Mouse (Mus musculus) heart, embryonic 12.5 days (tissue): ENCODE data around the gene Amy2a2. TPM values are rescaled to one million over a fixed set of nuclear protein-coding genes. Genes with fewer than 3 reads are reported as not detected.
"Not testable (repeated sequence)": the region's sequence is repeated elsewhere in the genome, so short reads cannot be mapped to it uniquely, and the experiment has no call there.

Source experiments
- ATAC-seq: fragments of 200-750 bp; cut with Nextera tagmentation; 2 replicates; pipeline ENCODE4 v1.8.0; 2017; ENCODE audit warnings: moderate TSS enrichment, moderate library complexity; ENCODE audit not compliant: insufficient number of reproducible peaks, low FRiP score
- H3K27ac ChIP-seq: fragments of 300-500 bp; sonication (generic); 2 replicates; pipeline ENCODE4 v1.5.1; 2016; ENCODE audit warnings: mild to moderate bottlenecking, moderate library complexity; ENCODE audit not compliant: poor library complexity, severe bottlenecking
- H3K27me3 ChIP-seq: fragments of 300-500 bp; sonication (generic); replicated peaks from 2 replicates; pipeline ENCODE4 v1.6.1; 2016; ENCODE audit warnings: mild to moderate bottlenecking, moderate library complexity
- H3K36me3 ChIP-seq: fragments of 300-500 bp; sonication (generic); 2 replicates; pipeline ENCODE4 v1.6.1; 2016; ENCODE audit warnings: mild to moderate bottlenecking, moderate library complexity
- H3K4me1 ChIP-seq: fragments of 300-500 bp; sonication (generic); replicated peaks from 2 replicates; pipeline ENCODE4 v1.6.1; 2016; ENCODE audit warnings: mild to moderate bottlenecking
- H3K4me2 ChIP-seq: fragments of 300-500 bp; sonication (generic); 2 replicates; pipeline ENCODE4 v1.6.1; 2016; ENCODE audit warnings: mild to moderate bottlenecking, moderate library complexity
- H3K4me3 ChIP-seq: fragments of 300-500 bp; sonication (generic); 2 replicates; pipeline ENCODE4 v1.5.1; 2016; ENCODE audit warnings: mild to moderate bottlenecking
- H3K9ac ChIP-seq: fragments of 300-500 bp; sonication (generic); 2 replicates; pipeline ENCODE4 v1.6.1; 2016; ENCODE audit warnings: mild to moderate bottlenecking, moderate library complexity
- H3K9me3 ChIP-seq: fragments of 300-500 bp; sonication (generic); replicated peaks from 2 replicates; pipeline ENCODE4 v1.6.1; 2016; ENCODE audit warnings: mild to moderate bottlenecking, moderate library complexity
- WGBS: fragments of 180-500 bp; shearing (Covaris S2); methylation state at CpG from one replicate; pipeline ENCODE4 v1.1.7; 2016; 5-methylcytosine and 5-hydroxymethylcytosine counted together
- polyA plus RNA-seq: library from polyadenylated mRNA; unstranded; fragments of >200 nt; fragmentation: Nextera tagmentation; extraction: Ambion mirVana; gene quantifications from 2 replicates; pipeline ENCODE4 v1.2.1, GENCODE M21; 2016

Amy2a2 gene
- not detected in 2 replicates for polyA plus RNA-seq

DNA sequence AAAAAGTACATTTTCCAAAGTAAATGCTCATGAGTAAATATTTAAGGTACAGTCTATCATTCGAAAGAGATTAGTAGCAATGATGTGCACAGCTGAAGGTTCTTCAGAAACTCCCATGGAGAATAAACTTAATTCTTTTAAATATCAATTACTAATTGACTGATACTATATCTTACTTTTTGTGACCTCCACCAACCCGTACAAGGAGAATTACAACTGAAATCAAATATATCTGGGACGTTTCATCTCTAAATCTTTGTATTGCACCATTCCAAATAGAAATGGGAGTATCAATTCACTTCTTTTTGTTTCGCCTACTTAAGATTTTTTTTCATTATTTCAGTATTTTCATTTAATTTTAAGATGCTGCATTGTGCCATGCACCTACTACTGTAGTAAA lies at the start of gene Amy2a2:
TSS of gene Amy2a2 (minus strand) at position 101 of the 400 bp plus-strand sequence.
- not testable (repeated sequence) for H3K4me1 ChIP-seq, H3K4me3 ChIP-seq, H3K9ac ChIP-seq, H3K36me3 ChIP-seq, H3K27me3 ChIP-seq, ATAC-seq, H3K4me2 ChIP-seq, H3K27ac ChIP-seq, H3K9me3 ChIP-seq
- no CpG with 5 or more reads among the region's 4 CpGs for WGBS

GRCm38 (mm10) chr3:113345484-113345883 lies 11.0 kb downstream of the Amy2a2 start:
- not testable (repeated sequence) for H3K9me3 ChIP-seq, H3K4me3 ChIP-seq, H3K4me2 ChIP-seq, H3K27ac ChIP-seq, H3K27me3 ChIP-seq, H3K36me3 ChIP-seq, H3K4me1 ChIP-seq, H3K9ac ChIP-seq
- 0 out of 2 replicates have a peak, but pooled peaks have one; percentile 29 for ATAC-seq

DNA sequence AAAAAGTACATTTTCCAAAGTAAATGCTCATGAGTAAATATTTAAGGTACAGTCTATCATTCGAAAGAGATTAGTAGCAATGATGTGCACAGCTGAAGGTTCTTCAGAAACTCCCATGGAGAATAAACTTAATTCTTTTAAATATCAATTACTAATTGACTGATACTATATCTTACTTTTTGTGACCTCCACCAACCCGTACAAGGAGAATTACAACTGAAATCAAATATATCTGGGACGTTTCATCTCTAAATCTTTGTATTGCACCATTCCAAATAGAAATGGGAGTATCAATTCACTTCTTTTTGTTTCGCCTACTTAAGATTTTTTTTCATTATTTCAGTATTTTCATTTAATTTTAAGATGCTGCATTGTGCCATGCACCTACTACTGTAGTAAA lies 32.5 kb downstream of the Amy2a2 start, which contains the start of gene Amy2a3:
TSS of gene Amy2a3 (minus strand) at position 101 of the 400 bp plus-strand sequence.
- not testable (repeated sequence) for H3K27ac ChIP-seq, H3K36me3 ChIP-seq, ATAC-seq, H3K9ac ChIP-seq, H3K9me3 ChIP-seq, H3K4me2 ChIP-seq, H3K4me3 ChIP-seq, H3K4me1 ChIP-seq, H3K27me3 ChIP-seq
- no CpG with 5 or more reads among the region's 4 CpGs for WGBS

GRCm38 (mm10) chr3:113312937-113313336 lies 43.5 kb downstream of the Amy2a2 start:
- not testable (repeated sequence) for ATAC-seq, H3K4me2 ChIP-seq, H3K4me3 ChIP-seq, H3K27ac ChIP-seq, H3K4me1 ChIP-seq, H3K9ac ChIP-seq, H3K36me3 ChIP-seq, H3K27me3 ChIP-seq, H3K9me3 ChIP-seq
- WGBS, result no CpG with 5 or more reads among the region's 3 CpGs

Other genes with a start within 250 kb of the Amy2a2 start
- not detected in 2 replicates for gene Amy2a5, start 97.8 kb downstream of the Amy2a2 start, polyA plus RNA-seq
- gene Amy2a4, start 65.2 kb downstream of the Amy2a2 start, polyA plus RNA-seq, result not detected in 2 replicates
- not detected in 2 replicates for gene Amy2a3, start 32.6 kb downstream of the Amy2a2 start, polyA plus RNA-seq
- not detected in 2 replicates for gene Amy2a1, start 175.8 kb upstream of the Amy2a2 start, polyA plus RNA-seq